Mouse (Mus musculus) heart, adult 2 months (tissue): Measurements from ENCODE around the gene Gpr55.

Source experiments
- CTCF ChIP-seq: fragments of 200-600 bp; IDR thresholded peaks from 2 replicates; pipeline ENCODE4 v1.8.1; 2022; ENCODE audit warnings: antibody characterized with exemption, mild to moderate bottlenecking, moderate library complexity
- POLR2A ChIP-seq: fragments of 200-500 bp; IDR thresholded peaks from 2 replicates; pipeline ENCODE4 v1.6.1; 2011; ENCODE audit warnings: mild to moderate bottlenecking, low read depth, low read length, control low read depth; ENCODE audit not compliant: insufficient read depth

GRCm38 (mm10) chr1:85971070-85971469, 10.3 kb upstream of the Gpr55 start:
- no peak for TF ChIP-seq POLR2A
- no peak for TF ChIP-seq CTCF
